Mouse (Mus musculus): Measurements from ENCODE around the gene C7.

Gene C7

DNA sequence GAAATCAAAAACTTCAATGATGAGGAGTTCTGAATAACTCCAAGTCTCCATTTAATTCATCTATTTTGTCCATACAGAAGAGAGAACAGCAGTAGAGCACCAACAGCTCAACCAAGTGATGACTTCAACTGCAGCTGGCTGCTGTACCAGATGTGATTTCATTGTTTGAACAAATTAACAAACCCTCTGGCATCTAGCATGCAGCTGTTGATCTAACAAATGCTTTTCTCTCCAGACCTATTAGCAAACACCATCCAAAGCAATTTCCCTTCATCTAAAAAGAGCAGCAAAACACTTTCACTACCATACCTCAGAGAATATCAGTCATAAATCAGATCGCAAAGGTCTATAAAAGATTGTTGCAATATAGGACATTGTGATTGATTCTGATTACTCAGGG is 90.2 kb downstream of the C7 start:
- no peak for DNase-seq
